Mouse (Mus musculus): ENCODE data around the gene Tff2. TPM values are rescaled to one million over a fixed set of nuclear protein-coding genes. Genes with fewer than 3 reads are reported as not detected.

Tff2 gene
- polyA plus RNA-seq (2012; rRNA removed), result 0.43 TPM in 1 of 2 replicates, not detected in the other

DNA sequence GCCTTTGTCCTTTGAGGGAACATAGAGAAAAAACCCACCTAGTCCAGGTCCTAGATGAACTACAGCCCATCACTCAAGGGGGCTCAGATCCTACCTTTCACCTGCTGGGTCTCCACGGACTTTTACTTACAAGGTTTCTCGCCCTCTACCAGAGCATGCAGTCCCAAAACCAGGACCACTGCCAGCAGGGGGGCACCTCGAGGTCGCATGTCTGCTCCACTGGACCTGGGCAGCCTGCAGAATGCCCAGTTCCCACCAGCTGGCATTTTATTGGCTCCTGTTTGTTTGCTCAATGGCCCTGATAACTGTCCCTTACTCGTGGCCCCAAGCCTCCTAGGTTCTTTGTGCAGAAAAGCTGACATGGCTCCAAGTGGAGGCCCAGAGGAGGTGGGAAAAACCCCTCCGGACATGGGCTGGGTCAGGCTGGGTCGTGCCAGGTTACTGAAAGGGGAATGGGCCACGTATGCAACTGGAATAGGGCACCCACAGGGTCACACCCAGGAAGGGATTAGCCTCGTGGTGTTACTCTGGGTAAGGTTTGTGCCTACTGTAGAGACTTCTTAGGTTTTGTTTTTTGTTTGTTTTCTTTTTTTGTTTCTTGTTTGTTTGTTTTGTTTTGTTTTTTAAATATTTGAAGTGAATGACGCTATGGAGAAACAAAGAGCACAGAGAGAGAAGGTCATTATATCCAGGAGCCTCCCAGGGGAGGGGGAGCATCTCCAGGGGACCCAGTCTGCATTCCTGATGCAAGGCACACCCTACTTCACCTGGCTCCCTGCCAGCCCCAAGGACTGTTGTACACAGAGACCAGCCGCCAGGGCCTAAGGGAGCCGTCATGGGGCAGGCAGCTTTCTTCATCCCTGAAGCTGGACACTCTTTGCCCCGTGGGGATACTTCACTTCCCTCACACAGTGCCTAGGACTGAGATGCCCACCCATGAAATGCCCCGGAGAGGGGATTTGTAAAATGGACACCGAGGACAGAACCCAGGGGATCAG lies at the start of gene Tff2:
TSS of gene Tff2 (minus strand) at position 243 of the 998 bp plus-strand sequence.
- H3K27ac ChIP-seq (ENCODE audit: control insufficient read depth, insufficient read depth, low read depth, low read length), result no peak within 1 kb of the TSS
- H3K27me3 ChIP-seq (ENCODE audit: control insufficient read depth, insufficient read depth, low read length), result no peaks in the 10 kb centered on the region
- no peak within 1 kb of the TSS for H3K4me3 ChIP-seq (ENCODE audit: control insufficient read depth, low read depth, low read length)
- H3K4me1 ChIP-seq (ENCODE audit: control insufficient read depth, insufficient read depth, low read length), result peaks cover 2% of the 10 kb centered on the region; the same call in 1 of the 2 replicates
- TF ChIP-seq CTCF (IDR thresholded peaks at IDR 0.05; ENCODE audit: control insufficient read depth, insufficient read depth, insufficient replicate concordance, low read depth, low read length) (no peak), POLR2A (IDR thresholded peaks at IDR 0.05; ENCODE audit: control insufficient read depth, low read depth, low read length) (no peak)
- no peaks in the 10 kb centered on the region for H3K36me3 ChIP-seq (ENCODE audit: control insufficient read depth, insufficient read depth, low read length)

DNA sequence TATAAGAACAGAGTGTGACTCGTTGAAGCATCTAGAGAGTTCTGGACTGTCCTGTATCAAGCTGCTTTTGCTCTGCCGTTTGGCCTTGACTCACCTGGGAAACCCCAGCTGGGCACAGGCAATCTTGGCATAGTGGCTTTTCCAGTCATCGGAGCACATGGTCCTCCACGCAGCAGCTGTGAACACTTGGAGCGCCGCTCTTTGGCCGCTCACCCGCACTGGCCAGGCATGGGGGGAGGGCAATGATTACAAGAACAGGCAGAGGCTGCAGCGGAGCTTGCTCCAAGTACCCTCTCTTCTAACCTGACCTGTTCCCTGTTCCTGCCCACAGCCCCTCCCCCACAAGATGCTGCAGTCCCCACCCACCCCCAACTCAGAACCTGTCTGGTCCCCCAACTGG lies 49.3 kb upstream of the Tff2 start:
- no peak overlapping the region for H3K4me3 ChIP-seq (ENCODE audit: control insufficient read depth, low read depth, low read length)
- H3K27ac ChIP-seq (ENCODE audit: control insufficient read depth, insufficient read depth, low read depth, low read length), result no peak overlapping the region
- no peaks in the 10 kb centered on the region for H3K27me3 ChIP-seq (ENCODE audit: control insufficient read depth, insufficient read depth, low read length)
- no peaks in the 10 kb centered on the region for H3K4me1 ChIP-seq (ENCODE audit: control insufficient read depth, insufficient read depth, low read length)
- H3K36me3 ChIP-seq (ENCODE audit: control insufficient read depth, insufficient read depth, low read length), result no peaks in the 10 kb centered on the region
- no peak for TF ChIP-seq POLR2A (IDR thresholded peaks at IDR 0.05; ENCODE audit: control insufficient read depth, low read depth, low read length)
- no peak for TF ChIP-seq CTCF (IDR thresholded peaks at IDR 0.05; ENCODE audit: control insufficient read depth, insufficient read depth, insufficient replicate concordance, low read depth, low read length)

DNA sequence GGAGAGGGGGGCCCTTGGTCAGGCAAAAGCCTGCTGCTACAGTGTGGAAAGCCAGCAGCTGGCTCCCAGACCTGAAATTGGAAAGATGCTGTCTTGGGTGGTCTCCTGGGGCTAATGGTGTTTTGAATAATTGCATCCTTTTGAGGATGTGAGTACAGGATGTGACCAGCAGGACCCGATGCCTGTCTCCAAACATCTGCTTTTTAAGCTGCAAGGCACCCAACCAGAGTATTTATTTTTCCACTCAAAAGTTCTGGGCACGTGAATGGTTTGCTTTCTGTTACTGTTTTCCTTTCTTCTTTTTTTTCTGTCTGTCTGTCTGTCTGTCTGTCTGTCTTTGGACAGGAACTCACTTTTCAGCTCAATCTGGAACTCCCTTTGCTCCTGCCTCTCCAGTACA lies 48.6 kb upstream of the Tff2 start:
- Histone ChIP-seq H3K27ac (ENCODE audit: control insufficient read depth, insufficient read depth, low read depth, low read length) (no peak overlapping the region), H3K27me3 (ENCODE audit: control insufficient read depth, insufficient read depth, low read length) (no peaks in the 10 kb centered on the region), H3K4me1 (ENCODE audit: control insufficient read depth, insufficient read depth, low read length) (no peaks in the 10 kb centered on the region), H3K36me3 (ENCODE audit: control insufficient read depth, insufficient read depth, low read length) (no peaks in the 10 kb centered on the region), H3K4me3 (ENCODE audit: control insufficient read depth, low read depth, low read length) (no peak overlapping the region)
- TF ChIP-seq POLR2A (IDR thresholded peaks at IDR 0.05; ENCODE audit: control insufficient read depth, low read depth, low read length) (no peak), CTCF (IDR thresholded peaks at IDR 0.05; ENCODE audit: control insufficient read depth, insufficient read depth, insufficient replicate concordance, low read depth, low read length) (no peak)

DNA sequence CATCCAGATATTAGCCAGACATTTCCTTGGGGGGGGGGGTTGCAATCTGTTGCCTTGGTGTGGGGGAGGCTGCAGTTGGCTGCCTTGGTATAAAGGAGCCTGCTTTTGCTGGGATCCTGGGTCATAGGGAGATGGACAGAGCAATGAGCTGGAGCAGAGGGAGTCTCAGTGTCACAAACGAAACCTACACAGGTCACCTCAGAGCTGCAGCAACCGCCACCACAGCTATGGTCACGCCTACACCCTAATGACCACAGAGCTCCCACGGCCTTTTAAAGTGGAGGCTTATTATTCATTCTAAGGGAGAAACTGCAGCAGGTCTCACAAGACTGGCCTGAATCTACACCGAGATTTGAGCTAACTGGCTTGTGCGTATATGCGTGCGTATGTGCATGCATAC lies 47.7 kb upstream of the Tff2 start:
- TF ChIP-seq POLR2A (IDR thresholded peaks at IDR 0.05; ENCODE audit: control insufficient read depth, low read depth, low read length) (no peak), CTCF (IDR thresholded peaks at IDR 0.05; ENCODE audit: control insufficient read depth, insufficient read depth, insufficient replicate concordance, low read depth, low read length) (no peak)
- no peak overlapping the region for H3K27ac ChIP-seq (ENCODE audit: control insufficient read depth, insufficient read depth, low read depth, low read length)
- no peaks in the 10 kb centered on the region for H3K4me1 ChIP-seq (ENCODE audit: control insufficient read depth, insufficient read depth, low read length)
- H3K36me3 ChIP-seq (ENCODE audit: control insufficient read depth, insufficient read depth, low read length), result no peaks in the 10 kb centered on the region
- H3K4me3 ChIP-seq (ENCODE audit: control insufficient read depth, low read depth, low read length), result no peak overlapping the region
- H3K27me3 ChIP-seq (ENCODE audit: control insufficient read depth, insufficient read depth, low read length), result no peaks in the 10 kb centered on the region

DNA sequence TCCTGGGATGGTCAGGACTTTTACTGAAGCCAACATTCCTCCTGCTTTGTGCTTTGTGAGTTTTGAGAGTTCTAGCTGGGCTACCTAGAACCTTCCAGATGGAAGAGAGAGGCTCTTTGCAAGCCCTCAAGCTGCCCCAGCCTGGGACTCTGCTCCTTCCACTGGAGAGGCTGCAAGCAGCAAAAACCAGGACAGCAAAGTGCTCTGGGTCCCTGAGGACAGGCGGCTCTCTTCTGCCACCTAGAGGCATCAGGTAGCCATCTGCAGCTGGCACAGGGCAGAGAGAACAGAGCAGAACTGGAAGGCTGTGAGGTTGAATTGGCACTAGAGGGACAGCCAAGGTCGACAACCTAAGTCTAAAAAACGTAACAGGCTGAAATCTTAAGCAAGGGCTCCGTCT lies 43.3 kb upstream of the Tff2 start:
- Histone ChIP-seq H3K27ac (ENCODE audit: control insufficient read depth, insufficient read depth, low read depth, low read length) (no peak overlapping the region), H3K27me3 (ENCODE audit: control insufficient read depth, insufficient read depth, low read length) (no peaks in the 10 kb centered on the region), H3K36me3 (ENCODE audit: control insufficient read depth, insufficient read depth, low read length) (no peaks in the 10 kb centered on the region), H3K4me1 (ENCODE audit: control insufficient read depth, insufficient read depth, low read length) (no peaks in the 10 kb centered on the region), H3K4me3 (ENCODE audit: control insufficient read depth, low read depth, low read length) (no peak overlapping the region)
- TF ChIP-seq POLR2A (IDR thresholded peaks at IDR 0.05; ENCODE audit: control insufficient read depth, low read depth, low read length), result no peak
- TF ChIP-seq CTCF (IDR thresholded peaks at IDR 0.05; ENCODE audit: control insufficient read depth, insufficient read depth, insufficient replicate concordance, low read depth, low read length), result peak; percentile 73; the same call in 1 of the 2 replicates

DNA sequence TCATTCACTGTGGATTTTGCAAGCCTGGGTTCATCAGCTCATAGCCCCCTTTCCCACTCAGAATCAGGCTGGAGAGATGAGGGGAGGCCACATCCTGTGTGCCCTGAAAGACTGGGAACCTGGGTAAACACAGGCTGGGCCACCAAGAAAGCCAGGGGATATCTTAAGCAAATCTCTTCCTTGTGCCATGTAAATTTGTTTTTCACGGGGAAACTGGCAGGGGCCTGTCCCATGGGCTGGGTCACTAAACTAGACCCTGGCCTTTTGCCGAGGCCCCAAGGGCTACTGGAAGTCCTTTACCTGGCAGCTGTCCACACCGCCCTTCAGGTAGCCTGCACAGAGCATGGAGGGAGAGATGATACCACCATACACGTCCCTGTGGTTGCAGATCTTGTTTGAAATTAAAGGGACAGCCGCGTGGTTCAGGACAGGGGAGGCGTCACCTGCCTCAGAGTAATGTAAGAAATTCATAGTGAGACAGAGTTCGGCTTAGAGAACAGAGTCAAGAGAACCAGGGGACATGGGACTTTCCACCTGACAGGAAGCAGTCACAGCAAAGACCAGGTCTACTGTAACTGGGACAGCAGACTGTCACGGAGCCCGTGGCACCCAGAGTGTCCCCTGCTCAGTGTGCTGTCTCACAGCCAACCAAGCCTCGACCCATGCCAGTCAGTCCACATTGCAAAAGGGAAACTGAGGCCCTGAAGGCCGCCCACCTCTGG lies 40.3 kb upstream of the Tff2 start:
- Histone ChIP-seq H3K4me3 (ENCODE audit: control insufficient read depth, low read depth, low read length) (no peak overlapping the region), H3K27me3 (ENCODE audit: control insufficient read depth, insufficient read depth, low read length) (no peaks in the 10 kb centered on the region), H3K27ac (ENCODE audit: control insufficient read depth, insufficient read depth, low read depth, low read length) (no peak overlapping the region), H3K36me3 (ENCODE audit: control insufficient read depth, insufficient read depth, low read length) (no peaks in the 10 kb centered on the region), H3K4me1 (ENCODE audit: control insufficient read depth, insufficient read depth, low read length) (no peaks in the 10 kb centered on the region)
- TF ChIP-seq CTCF (IDR thresholded peaks at IDR 0.05; ENCODE audit: control insufficient read depth, insufficient read depth, insufficient replicate concordance, low read depth, low read length) (no peak), POLR2A (IDR thresholded peaks at IDR 0.05; ENCODE audit: control insufficient read depth, low read depth, low read length) (no peak)

All from testis, adult 2 months (tissue).